Mouse (Mus musculus) stomach, embryonic 14.5 days (tissue): ENCODE measurements around the gene Rpl18a. TPM values are rescaled to one million over a fixed set of nuclear protein-coding genes. Genes with fewer than 3 reads are reported as not detected.

Source experiments
- ATAC-seq: fragments of 200-750 bp; cut with Nextera tagmentation; 2 replicates; pipeline ENCODE4 v1.8.0; 2017; ENCODE audit warnings: low read depth, moderate TSS enrichment; ENCODE audit not compliant: insufficient number of reproducible peaks, insufficient read depth, low FRiP score
- H3K27ac ChIP-seq: fragments of 300-500 bp; sonication (generic); 2 replicates; pipeline ENCODE4 v1.5.1; 2014; ENCODE audit warnings: mild to moderate bottlenecking, low read length, moderate library complexity, mixed read lengths
- H3K27me3 ChIP-seq: fragments of 300-500 bp; sonication (generic); 2 replicates; pipeline ENCODE4 v1.6.1; 2014; ENCODE audit warnings: low read length, control low read depth, mixed read lengths; ENCODE audit not compliant: control insufficient read depth, insufficient read depth
- H3K36me3 ChIP-seq: fragments of 300-500 bp; sonication (generic); 2 replicates; pipeline ENCODE4 v1.6.1; 2014; ENCODE audit warnings: mild to moderate bottlenecking, control low read depth, low read length, moderate library complexity, mixed read lengths; ENCODE audit not compliant: control insufficient read depth, insufficient read depth
- H3K4me1 ChIP-seq: fragments of 300-500 bp; sonication (generic); 2 replicates; pipeline ENCODE4 v1.6.1; 2014; ENCODE audit warnings: low read length, control low read depth, mixed read lengths; ENCODE audit not compliant: control insufficient read depth, insufficient read depth
- H3K4me2 ChIP-seq: fragments of 300-500 bp; sonication (generic); replicated peaks from 2 replicates; pipeline ENCODE4 v1.6.1; 2014; ENCODE audit warnings: low read depth, low read length, control low read depth
- H3K4me3 ChIP-seq: fragments of 300-500 bp; sonication (generic); 2 replicates; pipeline ENCODE4 v1.5.1; 2014; ENCODE audit warnings: low read depth, low read length, control low read depth
- H3K9ac ChIP-seq: fragments of 300-500 bp; sonication (generic); replicated peaks from 2 replicates; pipeline ENCODE4 v1.6.1; 2014; ENCODE audit warnings: low read depth, mild to moderate bottlenecking, control low read depth, low read length, moderate library complexity, mixed read lengths
- H3K9me3 ChIP-seq: fragments of 300-500 bp; sonication (generic); 2 replicates; pipeline ENCODE4 v1.6.1; 2016; ENCODE audit warnings: low read depth, low read length, control low read depth; ENCODE audit not compliant: control insufficient read depth
- WGBS: fragments of 180-500 bp; shearing (Covaris S2); extraction: QIAGEN DNeasy Blood & Tissue Kit; methylation state at CpG from one replicate; pipeline ENCODE4 v1.1.7; 2014; 5-methylcytosine and 5-hydroxymethylcytosine counted together
- polyA plus RNA-seq: library from polyadenylated mRNA; unstranded; fragments of >200 nt; fragmentation: Nextera tagmentation; extraction: Ambion mirVana; gene quantifications from 2 replicates; pipeline ENCODE4 v1.2.1, GENCODE M21; 2014

The Rpl18a gene
- polyA plus RNA-seq, 1 experiment from 2014 or later: 6,204 TPM

- Histone ChIP-seq H3K9me3 (no peaks in the 10 kb centered on the region), H3K4me1 (peaks cover 4% of the 10 kb centered on the region; the same call in 1 of the 2 replicates), H3K27me3 (no peaks in the 10 kb centered on the region), H3K36me3 (peaks cover 58% of the 10 kb centered on the region), H3K9ac (no peak overlapping the region), H3K4me2 (no peak overlapping the region), H3K4me3 (no peak overlapping the region), H3K27ac (no peak overlapping the region)
- 85% methylated on average over 5 of the region's 5 CpGs for WGBS
- no peak for ATAC-seq
Observed at GRCm38 (mm10) chr8:70911596-70911995, 14.4 kb upstream of the Rpl18a start.

DNA sequence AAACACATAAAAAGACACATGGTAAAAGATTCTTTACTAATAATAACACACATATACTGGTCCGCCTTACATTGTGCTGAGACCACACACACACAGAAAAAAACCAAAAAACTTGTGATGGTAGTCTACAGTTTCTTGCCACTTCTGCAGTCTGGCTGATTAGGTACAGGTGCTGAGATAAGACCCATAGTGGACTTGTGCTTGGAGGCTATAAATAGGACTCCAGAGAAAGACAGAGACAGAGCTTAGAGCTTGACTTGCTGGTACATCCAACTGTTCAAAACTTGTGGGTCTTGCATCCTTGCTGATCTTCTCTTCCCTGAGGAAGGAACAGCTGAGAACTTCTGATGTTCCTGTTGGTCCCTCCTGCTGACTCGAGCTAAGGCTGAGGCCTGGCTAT, 10.3 kb upstream of the Rpl18a start:
- Histone ChIP-seq H3K9ac (no peak overlapping the region), H3K4me3 (no peak overlapping the region), H3K9me3 (no peaks in the 10 kb centered on the region), H3K27me3 (no peaks in the 10 kb centered on the region), H3K4me1 (peaks cover 9% of the 10 kb centered on the region; the same call in 1 of the 2 replicates), H3K36me3 (peaks cover 17% of the 10 kb centered on the region), H3K27ac (no peak overlapping the region), H3K4me2 (no peak overlapping the region)
- ATAC-seq: no peak
- WGBS: 93% methylated on average over 2 of the region's 2 CpGs

DNA sequence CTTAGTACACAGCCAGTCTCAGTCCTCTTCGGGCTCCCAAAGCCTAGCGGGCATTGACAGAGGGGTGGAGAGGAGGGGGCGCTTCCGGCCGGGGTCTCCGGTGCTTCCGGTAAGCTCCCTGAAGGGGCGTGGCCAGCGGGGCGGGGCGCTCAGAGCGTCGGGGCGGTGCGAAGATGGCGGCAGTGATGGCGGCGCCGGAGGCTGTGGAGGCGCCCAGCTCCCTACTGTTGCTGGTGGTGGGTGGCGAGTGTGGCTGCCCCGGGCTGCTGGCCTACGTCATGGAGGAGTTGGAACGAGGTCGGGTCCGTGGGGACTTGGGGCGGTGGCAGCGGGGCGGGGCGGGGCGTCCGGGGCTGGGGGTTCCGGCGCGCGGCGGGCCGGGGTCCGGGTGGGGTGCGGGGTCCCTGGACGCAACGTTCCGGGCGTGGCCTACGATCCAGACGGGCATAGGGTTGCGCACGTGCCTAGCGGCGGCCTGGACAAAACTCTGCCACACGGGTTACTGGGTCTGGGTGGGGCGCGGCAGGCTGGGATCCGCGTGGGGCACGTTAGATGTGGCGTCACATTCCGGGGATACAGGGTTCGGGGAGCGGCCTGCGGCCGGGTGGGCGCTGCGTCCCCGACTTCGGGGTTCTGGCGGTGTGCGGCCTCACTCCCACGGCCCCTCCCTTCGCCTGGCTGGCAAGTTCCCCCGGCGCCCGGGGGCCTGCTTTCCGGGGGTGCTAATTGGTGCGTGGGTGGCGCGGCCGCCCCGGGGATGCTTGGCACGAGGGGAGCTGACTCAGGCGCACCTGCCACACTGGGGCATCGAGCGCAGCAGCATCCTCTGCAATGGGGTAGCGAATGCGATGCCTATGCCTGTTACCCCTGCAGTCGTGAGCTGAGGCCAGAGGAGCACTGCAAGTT, 8.9 kb upstream of the Rpl18a start, which contains the start of gene Map1s:
Gene Map1s, plus strand, starts transcription at position 102 of the 906 bp plus-strand sequence.
- ATAC-seq: peak; percentile 93
- under 1% methylated on average over 71 of the region's 86 CpGs for WGBS
- H3K4me3 ChIP-seq: peak within 1 kb of the TSS; percentile 88

GRCm38 (mm10) chr8:70905463-70905830, 8.2 kb upstream of the Rpl18a start:
- WGBS: 17% methylated on average over 8 of the region's 8 CpGs
- Histone ChIP-seq H3K9me3 (no peaks in the 10 kb centered on the region), H3K27me3 (no peaks in the 10 kb centered on the region), H3K4me2 (peak overlapping the region; percentile 93), H3K4me3 (peak overlapping the region; percentile 88), H3K36me3 (no peaks in the 10 kb centered on the region), H3K9ac (peak overlapping the region; percentile 85; the same call in 1 of the 2 replicates), H3K27ac (no peak overlapping the region), H3K4me1 (peaks cover 9% of the 10 kb centered on the region; the same call in 1 of the 2 replicates)
- peak; percentile 33; the same call in 1 of the 2 replicates for ATAC-seq

More for the DNA sequence above, 8.9 kb upstream of the Rpl18a start, which contains the start of gene Map1s:
- peak within 1 kb of the TSS; percentile 85 for H3K9ac ChIP-seq
- H3K36me3 ChIP-seq: peaks cover 3% of the 10 kb centered on the region
- peak within 1 kb of the TSS; percentile 82 for H3K27ac ChIP-seq
- peaks cover 9% of the 10 kb centered on the region; the same call in 1 of the 2 replicates for H3K4me1 ChIP-seq
- no peaks in the 10 kb centered on the region for H3K9me3 ChIP-seq
- H3K4me2 ChIP-seq: peak within 1 kb of the TSS; percentile 93
- H3K27me3 ChIP-seq: no peaks in the 10 kb centered on the region

- Histone ChIP-seq H3K36me3 (no peaks in the 10 kb centered on the region), H3K4me3 (no peak overlapping the region), H3K4me1 (peaks cover 9% of the 10 kb centered on the region; the same call in 1 of the 2 replicates), H3K27ac (no peak overlapping the region), H3K9ac (no peak overlapping the region), H3K9me3 (no peaks in the 10 kb centered on the region), H3K27me3 (no peaks in the 10 kb centered on the region), H3K4me2 (no peak overlapping the region)
- no peak for ATAC-seq
- 58% methylated on average over 4 of the region's 4 CpGs for whole genome bisulfite sequencing
Observed at GRCm38 (mm10) chr8:70904532-70904931, 7.3 kb upstream of the Rpl18a start.

DNA sequence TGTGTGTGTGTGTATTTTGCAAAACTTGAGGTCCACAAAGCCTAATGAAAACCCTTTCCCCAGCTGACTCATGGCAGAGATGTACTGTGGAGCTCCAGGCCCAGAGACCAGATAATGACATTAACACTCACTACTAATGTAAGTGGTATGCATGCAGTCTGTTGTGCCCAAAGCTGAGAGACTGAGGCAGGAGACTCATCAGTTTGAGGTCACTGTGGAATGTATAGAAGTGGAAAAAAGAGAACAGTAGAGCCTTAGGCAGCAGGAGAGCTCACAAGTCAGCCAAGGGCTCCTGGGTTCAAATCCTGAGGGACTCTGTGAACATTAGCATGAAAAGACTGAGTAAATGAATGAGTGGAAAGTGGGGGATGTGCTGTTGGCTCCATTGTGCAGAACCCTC, 6.4 kb upstream of the Rpl18a start:
- Histone ChIP-seq H3K27me3 (no peaks in the 10 kb centered on the region), H3K9me3 (no peaks in the 10 kb centered on the region), H3K4me2 (no peak overlapping the region), H3K27ac (no peak overlapping the region), H3K9ac (no peak overlapping the region), H3K4me3 (no peak overlapping the region), H3K4me1 (peaks cover 10% of the 10 kb centered on the region; the same call in 1 of the 2 replicates), H3K36me3 (no peaks in the 10 kb centered on the region)
- no peak for ATAC-seq

GRCm38 (mm10) chr8:70903112-70903511, 5.9 kb upstream of the Rpl18a start:
- no peak for ATAC-seq
- 37% methylated on average over 4 of the region's 4 CpGs for WGBS
- Histone ChIP-seq H3K9ac (no peak overlapping the region), H3K36me3 (no peaks in the 10 kb centered on the region), H3K4me2 (no peak overlapping the region), H3K27me3 (no peaks in the 10 kb centered on the region), H3K4me1 (peaks cover 15% of the 10 kb centered on the region; the same call in 1 of the 2 replicates), H3K4me3 (no peak overlapping the region), H3K27ac (no peak overlapping the region), H3K9me3 (no peaks in the 10 kb centered on the region)

DNA sequence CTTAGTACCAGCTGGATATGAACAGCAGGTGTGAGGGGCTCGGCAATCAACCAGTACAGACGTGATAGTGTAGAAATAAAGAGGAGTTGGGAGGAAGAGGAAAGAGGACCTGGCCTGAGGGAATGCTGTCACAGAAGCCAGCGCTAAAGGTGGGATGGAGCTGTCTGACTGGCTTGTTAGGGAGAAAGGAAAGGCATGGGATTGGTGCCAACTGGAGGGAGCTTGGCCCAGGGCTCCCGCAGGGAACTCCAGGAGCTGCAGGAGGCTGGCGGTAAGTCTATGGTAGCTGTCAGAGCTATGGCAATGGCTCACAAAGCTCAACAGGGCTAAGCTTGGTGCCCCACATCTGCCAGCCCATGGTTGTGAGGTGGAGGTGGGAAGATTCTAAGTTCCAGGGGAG, 5.0 kb upstream of the Rpl18a start:
- Histone ChIP-seq H3K9me3 (no peaks in the 10 kb centered on the region), H3K4me2 (no peak overlapping the region), H3K27me3 (no peaks in the 10 kb centered on the region), H3K27ac (no peak overlapping the region), H3K9ac (no peak overlapping the region), H3K4me3 (no peak overlapping the region), H3K36me3 (no peaks in the 10 kb centered on the region), H3K4me1 (peaks cover 15% of the 10 kb centered on the region; the same call in 1 of the 2 replicates)
- 45% methylated on average over 5 of the region's 5 CpGs for WGBS
- no peak for ATAC-seq
